Mouse (Mus musculus) myocyte (in vitro differentiated cells): ENCODE measurements around the gene Pld5. TPM values are rescaled to one million over a fixed set of nuclear protein-coding genes. Genes with fewer than 3 reads are reported as not detected.
"Not testable (repeated sequence)": the region's sequence is repeated elsewhere in the genome, so short reads cannot be mapped to it uniquely, and the experiment has no call there.

Experiments
- H3K27me3 ChIP-seq: one replicate; pipeline ENCODE4 v1.6.1; 2011; ENCODE audit not compliant: control insufficient read depth, insufficient read depth, insufficient read length
- H3K36me3 ChIP-seq: one replicate; pipeline ENCODE4 v1.6.1; 2011; ENCODE audit not compliant: control insufficient read depth, insufficient read depth
- H3K4me2 ChIP-seq: one replicate; pipeline ENCODE4 v1.6.1; 2011; ENCODE audit warnings: low read depth, control low read depth
- H3K4me3 ChIP-seq: one replicate; pipeline ENCODE4 v1.5.1; 2011; ENCODE audit warnings: mild to moderate bottlenecking, control low read depth, moderate library complexity
- H3K79me2 ChIP-seq: one replicate; pipeline ENCODE4 v1.6.1; 2011; ENCODE audit not compliant: control insufficient read depth, insufficient read depth
- H3ac ChIP-seq: one replicate; pipeline ENCODE4 v1.6.1; 2011; ENCODE audit not compliant: control insufficient read depth, insufficient read length
- CEBPB ChIP-seq: IDR thresholded peaks from 2 replicates; pipeline ENCODE4 v1.6.1; 2011; ENCODE audit warnings: mild to moderate bottlenecking, moderate library complexity; ENCODE audit not compliant: poor library complexity, insufficient read depth, severe bottlenecking
- E2F4 ChIP-seq: IDR thresholded peaks from one replicate; pipeline ENCODE4 v1.6.1; 2011; ENCODE audit warnings: mild to moderate bottlenecking, control low read depth, moderate library complexity; ENCODE audit not compliant: insufficient read depth
- MAX ChIP-seq: IDR thresholded peaks from one replicate; pipeline ENCODE4 v1.6.1; 2011; ENCODE audit warnings: low read depth, mild to moderate bottlenecking, control low read depth
- MYOD1 ChIP-seq, 3 experiments: IDR thresholded peaks; one replicate each; pipeline ENCODE4 v1.6.1; 2011; ENCODE audit warnings: control low read depth in 2 of 3, low read depth in 2 of 3, mild to moderate bottlenecking in 2 of 3, moderate library complexity in 1 of 3; ENCODE audit not compliant: insufficient read length in 2 of 3, control insufficient read depth in 1 of 3
- MYOG ChIP-seq, 3 experiments: IDR thresholded peaks; one replicate each; pipeline ENCODE4 v1.6.1; 2011; ENCODE audit warnings: control low read depth in 2 of 3, low read depth in 2 of 3, mild to moderate bottlenecking in 2 of 3; ENCODE audit not compliant: insufficient read length in 2 of 3, control insufficient read depth in 1 of 3, insufficient read depth in 1 of 3
- POLR2A ChIP-seq: IDR thresholded peaks from one replicate; pipeline ENCODE4 v1.6.1; 2011; ENCODE audit warnings: low read depth, mild to moderate bottlenecking, control low read depth, moderate library complexity; ENCODE audit not compliant: insufficient read length
- POLR2AphosphoS2 ChIP-seq: IDR thresholded peaks from one replicate; pipeline ENCODE4 v1.6.1; 2011; ENCODE audit warnings: low read depth, control low read depth; ENCODE audit not compliant: insufficient read length
- REST ChIP-seq: IDR thresholded peaks from one replicate; pipeline ENCODE4 v1.6.1; 2011; ENCODE audit warnings: mild to moderate bottlenecking, control low read depth, moderate library complexity; ENCODE audit not compliant: insufficient read depth, insufficient read length
- SRF ChIP-seq: IDR thresholded peaks from one replicate; pipeline ENCODE4 v1.6.1; 2011; ENCODE audit warnings: low read depth; ENCODE audit not compliant: control insufficient read depth, insufficient read length
- TCF12 ChIP-seq: IDR thresholded peaks from one replicate; pipeline ENCODE4 v1.6.1; 2011; ENCODE audit warnings: mild to moderate bottlenecking, control low read depth; ENCODE audit not compliant: poor library complexity, insufficient read depth, severe bottlenecking
- TCF3 ChIP-seq: IDR thresholded peaks from one replicate; pipeline ENCODE4 v1.6.1; 2011; ENCODE audit warnings: low read depth, control low read depth; ENCODE audit not compliant: insufficient read length
- USF1 ChIP-seq: IDR thresholded peaks from one replicate; pipeline ENCODE4 v1.6.1; 2011; ENCODE audit warnings: low read depth, mild to moderate bottlenecking, control low read depth, moderate library complexity
- polyA plus RNA-seq: library from polyadenylated mRNA; unstranded; fragments of >200 nt; fragmentation: generic; extraction: Trizol; gene quantifications from one replicate; pipeline ENCODE4 v1.2.1, GENCODE M21; 2012; ENCODE audit warnings: missing spikeins

Pld5 gene
- polyA plus RNA-seq, 1 experiment = not detected

GRCm38 (mm10) chr1:175988448-175988847, 286.7 kb downstream of the Pld5 start:
- Histone ChIP-seq H3K36me3 (no peaks in the 10 kb centered on the region), H3K4me3 (no peak overlapping the region), H3K4me2 (no peak overlapping the region), H3ac (no peak overlapping the region), H3K79me2 (no peaks in the 10 kb centered on the region), H3K27me3 (no peaks in the 10 kb centered on the region)
- TF ChIP-seq E2F4 (no peak), TCF12 (no peak), TCF3 (no peak), SRF (no peak), REST (no peak), CEBPB (no peak), USF1 (no peak), MYOG (IDR thresholded peaks at IDR 0.05; ENCODE audit: control insufficient read depth in 1 of 3, insufficient read depth in 1 of 3, insufficient read length in 2 of 3, low read depth in 2 of 3) (no peak), POLR2A (no peak)

- H3ac ChIP-seq, H3K36me3 ChIP-seq, H3K4me2 ChIP-seq, H3K79me2 ChIP-seq, H3K4me3 ChIP-seq, H3K27me3 ChIP-seq: not testable (repeated sequence)
Measured at GRCm38 (mm10) chr1:175979014-175979413, 296.1 kb downstream of the Pld5 start, which contains the start of gene Rbm8a2. TSS of gene Rbm8a2 (minus strand) at chr1:175979114.

DNA sequence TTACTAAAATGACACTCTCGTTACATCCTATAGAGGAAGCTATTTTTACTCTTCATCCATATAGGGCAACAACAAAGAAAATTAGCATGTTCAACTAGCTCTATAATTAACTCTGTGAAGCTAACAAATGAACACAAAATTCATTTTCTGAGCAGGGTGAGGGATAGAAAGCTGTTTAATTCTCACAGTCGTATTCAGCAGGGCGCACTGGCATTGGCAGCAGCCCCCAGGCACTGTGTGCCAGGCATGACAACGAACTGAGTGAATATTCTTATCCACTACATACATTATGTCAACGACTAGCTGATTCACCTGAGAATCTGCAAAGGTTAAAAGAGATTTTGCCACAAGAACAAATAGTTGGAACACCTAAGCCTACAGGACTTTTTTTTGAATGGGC, 304.4 kb downstream of the Pld5 start:
- Histone ChIP-seq H3K79me2 (no peaks in the 10 kb centered on the region), H3K36me3 (no peaks in the 10 kb centered on the region), H3ac (no peak overlapping the region), H3K27me3 (no peaks in the 10 kb centered on the region), H3K4me2 (no peak overlapping the region), H3K4me3 (no peak overlapping the region)
- TF ChIP-seq USF1 = no peak
- no peak for TF ChIP-seq CEBPB

- H3K36me3 ChIP-seq = no peaks in the 10 kb centered on the region
- no peak overlapping the region for H3K4me2 ChIP-seq
- H3K79me2 ChIP-seq = no peaks in the 10 kb centered on the region
- TF ChIP-seq SRF = no peak
- no peak for TF ChIP-seq MYOD1 (IDR thresholded peaks at IDR 0.05; ENCODE audit: control insufficient read depth in 1 of 3, insufficient read length in 2 of 3, low read depth in 2 of 3)
- TF ChIP-seq USF1 = no peak
- TF ChIP-seq TCF3 = no peak
- TF ChIP-seq CEBPB = no peak
- no peak for TF ChIP-seq POLR2AphosphoS2
- no peak for TF ChIP-seq MYOG (IDR thresholded peaks at IDR 0.05; ENCODE audit: control insufficient read depth in 1 of 3, insufficient read depth in 1 of 3, insufficient read length in 2 of 3, low read depth in 2 of 3)
- TF ChIP-seq TCF12 = no peak
- no peak for TF ChIP-seq E2F4
- TF ChIP-seq REST = no peak
- no peak for TF ChIP-seq POLR2A
- no peak for TF ChIP-seq MAX
- no peak overlapping the region for H3K4me3 ChIP-seq
- no peak overlapping the region for H3ac ChIP-seq
- H3K27me3 ChIP-seq = no peaks in the 10 kb centered on the region
Measured at GRCm38 (mm10) chr1:175967004-175967745, 307.9 kb downstream of the Pld5 start.

GRCm38 (mm10) chr1:175961786-175962185, 313.3 kb downstream of the Pld5 start:
- H3ac ChIP-seq = no peak overlapping the region
- H3K4me3 ChIP-seq = no peak overlapping the region
- no peaks in the 10 kb centered on the region for H3K27me3 ChIP-seq
- H3K79me2 ChIP-seq = no peaks in the 10 kb centered on the region
- no peak overlapping the region for H3K4me2 ChIP-seq
- no peak for TF ChIP-seq CEBPB
- no peak for TF ChIP-seq TCF12
- no peak for TF ChIP-seq POLR2A
- TF ChIP-seq MYOD1 (IDR thresholded peaks at IDR 0.05; ENCODE audit: control insufficient read depth in 1 of 3, insufficient read length in 2 of 3, low read depth in 2 of 3) = no peak
- no peak for TF ChIP-seq E2F4
- no peak for TF ChIP-seq MAX
- TF ChIP-seq SRF = no peak
- no peak for TF ChIP-seq TCF3
- no peak for TF ChIP-seq MYOG (IDR thresholded peaks at IDR 0.05; ENCODE audit: control insufficient read depth in 1 of 3, insufficient read depth in 1 of 3, insufficient read length in 2 of 3, low read depth in 2 of 3)
- TF ChIP-seq REST = no peak
- TF ChIP-seq USF1 = no peak
- H3K36me3 ChIP-seq = no peaks in the 10 kb centered on the region
